Mouse (Mus musculus) megakaryocyte, adult 5-6 weeks (primary cell): ENCODE measurements around the gene Zfp385c. TPM values are rescaled to one million over a fixed set of nuclear protein-coding genes. Genes with fewer than 3 reads are reported as not detected.
A peak's percentile ranks its signal among the peaks of the same experiment; 100 is the strongest.

Experiments
- ATAC-seq: 2 replicates; pipeline ENCODE4 v1.8.0; 2016; ENCODE audit warnings: mild to moderate bottlenecking, inconsistent platforms; ENCODE audit not compliant: poor library complexity, severe bottlenecking
- total RNA-seq, 2 experiments: library from RNA; stranded (forward) in 1 of 2; stranded (reverse) in 1 of 2; fragments of 153-499, 151-499 nt in 1 of 2; fragments of 221-1000, 200-1000 nt in 1 of 2; gene quantifications; 2 replicates each; pipeline versions ENCODE4 v1.2.3 to v1.2.4; 2015 to 2017

The Zfp385c gene
- total RNA-seq (2015), result not detected in 2 replicates
- not detected in 2 replicates for total RNA-seq (2017)

GRCm38 (mm10) chr11:100692164-100692616 lies at the start of gene Zfp385c:
Gene Zfp385c (minus strand): TSS chr11:100692455.
- 0 out of 2 replicates have a peak, but pooled peaks have one; percentile 45 for ATAC-seq

- ATAC-seq, result no peak
Observed at GRCm38 (mm10) chr11:100741348-100741747, 49.1 kb upstream of the Zfp385c start.

GRCm38 (mm10) chr11:100738749-100739148 lies 46.5 kb upstream of the Zfp385c start:
- no peak for ATAC-seq

GRCm38 (mm10) chr11:100738066-100738604 lies 45.9 kb upstream of the Zfp385c start, which contains the start of gene Rab5c:
Gene Rab5c (minus strand): TSS chr11:100738215.
- ATAC-seq, result peak; percentile 96

- ATAC-seq, result no peak
Observed at GRCm38 (mm10) chr11:100737105-100737733, 45.0 kb upstream of the Zfp385c start.

GRCm38 (mm10) chr11:100736746-100737080 lies 44.5 kb upstream of the Zfp385c start:
- ATAC-seq, result no peak

GRCm38 (mm10) chr11:100735954-100736745 lies 43.9 kb upstream of the Zfp385c start:
- ATAC-seq, result peak; percentile 14; the same call in 1 of the 2 replicates

- no peak for ATAC-seq
Observed at GRCm38 (mm10) chr11:100735134-100735865, 43.0 kb upstream of the Zfp385c start.

- peak; percentile 68 for ATAC-seq
Observed at GRCm38 (mm10) chr11:100730477-100731205, 38.4 kb upstream of the Zfp385c start.

GRCm38 (mm10) chr11:100729976-100730375 lies 37.7 kb upstream of the Zfp385c start:
- no peak for ATAC-seq

- no peak for ATAC-seq
Observed at GRCm38 (mm10) chr11:100728601-100729000, 36.3 kb upstream of the Zfp385c start.

- no peak for ATAC-seq
Observed at GRCm38 (mm10) chr11:100727201-100727600, 34.9 kb upstream of the Zfp385c start.

- ATAC-seq, result peak; percentile 24; the same call in 1 of the 2 replicates
Observed at GRCm38 (mm10) chr11:100724919-100725512, 32.8 kb upstream of the Zfp385c start.

- no peak for ATAC-seq
Observed at GRCm38 (mm10) chr11:100722493-100723028, 30.3 kb upstream of the Zfp385c start.

GRCm38 (mm10) chr11:100721776-100722492 lies 29.7 kb upstream of the Zfp385c start:
- peak; percentile 43 for ATAC-seq

GRCm38 (mm10) chr11:100721254-100721653 lies 29.0 kb upstream of the Zfp385c start:
- peak; percentile 41 for ATAC-seq

- ATAC-seq, result no peak
Observed at GRCm38 (mm10) chr11:100720345-100720744, 28.1 kb upstream of the Zfp385c start.

- ATAC-seq, result no peak
Observed at GRCm38 (mm10) chr11:100719893-100720292, 27.6 kb upstream of the Zfp385c start.

- no peak for ATAC-seq
Observed at GRCm38 (mm10) chr11:100719312-100719711, 27.1 kb upstream of the Zfp385c start.
